Mouse (Mus musculus): ENCODE data around the gene Pet117. TPM values are rescaled to one million over a fixed set of nuclear protein-coding genes. Genes with fewer than 3 reads are reported as not detected.

The Pet117 gene
- total and polyA plus RNA-seq, 3 experiments, result not detected

- Histone ChIP-seq H3K79me2 (ENCODE audit: control insufficient read depth, insufficient read depth, low read length, poor library complexity) (no peaks in the 10 kb centered on the region), H3K4me3 (ENCODE audit: control insufficient read depth in 1 of 2, insufficient read depth in 1 of 2, low read depth in 2 of 2, low read length in 2 of 2) (no peak overlapping the region), H3K4me1 (ENCODE audit: control insufficient read depth in 1 of 2, insufficient read depth in 2 of 2, low read length in 2 of 2) (no peaks in the 10 kb centered on the region), H3K27me3 (ENCODE audit: control insufficient read depth in 1 of 2, insufficient read depth in 2 of 2, low read length in 2 of 2) (no peaks in the 10 kb centered on the region), H3K9ac (ENCODE audit: control insufficient read depth, low read depth, low read length, poor library complexity, severe bottlenecking) (no peak overlapping the region), H3K36me3 (ENCODE audit: control insufficient read depth in 1 of 2, insufficient read depth in 2 of 2, low read length in 2 of 2) (no peaks in the 10 kb centered on the region), H3K27ac (ENCODE audit: control insufficient read depth, low read depth, low read length) (no peak overlapping the region), H3K9me3 (replicated peaks; ENCODE audit: insufficient read depth, low read length) (no peaks in the 10 kb centered on the region)
- DNase-seq (ENCODE audit: low read depth, low spot score), result no peak
- no peak for TF ChIP-seq CHD1 (IDR thresholded peaks at IDR 0.05; ENCODE audit: low read depth, low read length)
- TF ChIP-seq TAL1 (IDR thresholded peaks at IDR 0.05; ENCODE audit: low read length), result no peak
- TF ChIP-seq MYC (IDR thresholded peaks at IDR 0.05; ENCODE audit: low read depth, low read length), result no peak
- no peak for TF ChIP-seq TCF12 (IDR thresholded peaks at IDR 0.05; ENCODE audit: low read depth, low read length)
- no peak for TF ChIP-seq UBTF (IDR thresholded peaks at IDR 0.05; ENCODE audit: borderline replicate concordance, insufficient read depth, low read depth, low read length)
- no peak for TF ChIP-seq SMC3 (IDR thresholded peaks at IDR 0.05; ENCODE audit: low read depth, low read length)
- TF ChIP-seq KAT2A (conservative IDR thresholded peaks at IDR 0.05; ENCODE audit: low read depth, low read length), result no peak
- no peak for TF ChIP-seq MAZ (IDR thresholded peaks at IDR 0.05; ENCODE audit: low read depth, low read length)
- TF ChIP-seq BHLHE40 (IDR thresholded peaks at IDR 0.05; ENCODE audit: borderline replicate concordance, low read depth, low read length), result no peak
- TF ChIP-seq ZMIZ1 (IDR thresholded peaks at IDR 0.05; ENCODE audit: low read depth, low read length), result no peak
- TF ChIP-seq POLR2A (IDR thresholded peaks at IDR 0.05; ENCODE audit: control insufficient read depth in 1 of 2, insufficient read depth in 1 of 2, low read depth in 1 of 2, low read length in 2 of 2, poor library complexity in 1 of 2), result no peak
- TF ChIP-seq NELFE (IDR thresholded peaks at IDR 0.05; ENCODE audit: low read depth, low read length), result no peak
- TF ChIP-seq ETS1 (IDR thresholded peaks at IDR 0.05; ENCODE audit: low read depth, low read length), result no peak
- TF ChIP-seq ZKSCAN1 (IDR thresholded peaks at IDR 0.05; ENCODE audit: low read depth, low read length), result no peak
- TF ChIP-seq GATA1 (IDR thresholded peaks at IDR 0.05; ENCODE audit: low read depth, low read length), result no peak
- TF ChIP-seq POLR2AphosphoS2 (IDR thresholded peaks at IDR 0.05; ENCODE audit: low read length), result no peak
- TF ChIP-seq NRF1 (IDR thresholded peaks at IDR 0.05; ENCODE audit: insufficient read depth, low read depth, low read length, poor library complexity, severe bottlenecking), result no peak
- no peak for TF ChIP-seq USF1 (IDR thresholded peaks at IDR 0.05; ENCODE audit: low read depth, low read length)
- no peak for TF ChIP-seq RCOR1 (IDR thresholded peaks at IDR 0.05; ENCODE audit: low read depth, low read length)
- no peak for TF ChIP-seq CTCF (IDR thresholded peaks at IDR 0.05 in 2 of 3, conservative IDR thresholded peaks at IDR 0.05 in 1 of 3; ENCODE audit: control insufficient read depth in 1 of 3, insufficient read depth in 1 of 3, low read depth in 2 of 3, low read length in 3 of 3, poor library complexity in 1 of 3, severe bottlenecking in 1 of 3)
Measured at GRCm38 (mm10) chr2:144414646-144415045, 45.9 kb downstream of the Pet117 start.

DNA sequence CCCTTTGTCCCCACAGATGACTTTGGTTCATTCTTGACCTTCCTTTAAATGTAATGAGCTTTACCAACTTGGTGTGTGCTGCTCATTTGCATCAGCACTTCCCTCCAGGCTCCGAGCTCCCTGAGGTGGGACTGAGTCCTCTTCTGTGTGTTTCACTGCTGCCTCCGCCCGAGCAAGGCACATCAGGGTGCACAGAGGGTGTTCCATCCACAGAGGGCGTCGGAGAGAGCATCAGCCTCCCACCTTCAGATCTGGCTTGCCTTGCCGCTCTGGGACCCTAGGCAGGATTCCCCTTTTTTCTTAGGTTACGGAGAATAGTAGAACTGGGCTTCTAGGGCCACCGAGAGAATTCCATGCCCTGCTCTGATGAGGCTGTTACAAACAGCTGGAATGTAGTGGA, 48.1 kb downstream of the Pet117 start:
- no peak overlapping the region for H3K9ac ChIP-seq (ENCODE audit: control insufficient read depth, low read depth, low read length, poor library complexity, severe bottlenecking)
- no peaks in the 10 kb centered on the region for H3K4me1 ChIP-seq (ENCODE audit: control insufficient read depth in 1 of 2, insufficient read depth in 2 of 2, low read length in 2 of 2)
- H3K9me3 ChIP-seq (replicated peaks; ENCODE audit: insufficient read depth, low read length), result no peaks in the 10 kb centered on the region
- H3K27me3 ChIP-seq (ENCODE audit: control insufficient read depth in 1 of 2, insufficient read depth in 2 of 2, low read length in 2 of 2), result no peaks in the 10 kb centered on the region
- DNase-seq (ENCODE audit: low read depth, low spot score), result no peak
- no peaks in the 10 kb centered on the region for H3K79me2 ChIP-seq (ENCODE audit: control insufficient read depth, insufficient read depth, low read length, poor library complexity)
- H3K27ac ChIP-seq (ENCODE audit: control insufficient read depth, low read depth, low read length), result no peak overlapping the region
- H3K36me3 ChIP-seq (ENCODE audit: control insufficient read depth in 1 of 2, insufficient read depth in 2 of 2, low read length in 2 of 2), result no peaks in the 10 kb centered on the region
- no peak for TF ChIP-seq JUND (IDR thresholded peaks at IDR 0.05; ENCODE audit: low read depth, low read length)
- TF ChIP-seq BHLHE40 (IDR thresholded peaks at IDR 0.05; ENCODE audit: borderline replicate concordance, low read depth, low read length), result no peak
- TF ChIP-seq EP300 (IDR thresholded peaks at IDR 0.05; ENCODE audit: low read depth in 1 of 2, low read length in 2 of 2), result no peak
- no peak for TF ChIP-seq TBP (IDR thresholded peaks at IDR 0.05; ENCODE audit: low read depth, low read length)
- no peak for TF ChIP-seq RAD21 (IDR thresholded peaks at IDR 0.05; ENCODE audit: low read depth, low read length)
- no peak for TF ChIP-seq ZMIZ1 (IDR thresholded peaks at IDR 0.05; ENCODE audit: low read depth, low read length)
- TF ChIP-seq MEF2A (IDR thresholded peaks at IDR 0.05; ENCODE audit: extremely low read depth, insufficient replicate concordance, low read depth, low read length, poor library complexity, severe bottlenecking), result no peak
- TF ChIP-seq TAL1 (IDR thresholded peaks at IDR 0.05; ENCODE audit: low read length), result no peak
- TF ChIP-seq POLR2AphosphoS5 (IDR thresholded peaks at IDR 0.05; ENCODE audit: borderline replicate concordance, low read depth, low read length), result no peak
- H3K4me3 ChIP-seq (ENCODE audit: control insufficient read depth in 1 of 2, insufficient read depth in 1 of 2, low read depth in 2 of 2, low read length in 2 of 2), result no peak overlapping the region

Data from MEL (cell line).